Mouse (Mus musculus) NIH3T3 (cell line): ENCODE data around the gene Fam168b.

Experiments
- DNase-seq: peaks from one replicate; pipeline ENCODE4 v3.0.0-alpha.2; 2012; ENCODE audit warnings: low read depth

Gene Fam168b

GRCm38 (mm10) chr1:34850343-34851136, 7.7 kb upstream of the Fam168b start:
- peak; percentile 34 for DNase-seq

DNA sequence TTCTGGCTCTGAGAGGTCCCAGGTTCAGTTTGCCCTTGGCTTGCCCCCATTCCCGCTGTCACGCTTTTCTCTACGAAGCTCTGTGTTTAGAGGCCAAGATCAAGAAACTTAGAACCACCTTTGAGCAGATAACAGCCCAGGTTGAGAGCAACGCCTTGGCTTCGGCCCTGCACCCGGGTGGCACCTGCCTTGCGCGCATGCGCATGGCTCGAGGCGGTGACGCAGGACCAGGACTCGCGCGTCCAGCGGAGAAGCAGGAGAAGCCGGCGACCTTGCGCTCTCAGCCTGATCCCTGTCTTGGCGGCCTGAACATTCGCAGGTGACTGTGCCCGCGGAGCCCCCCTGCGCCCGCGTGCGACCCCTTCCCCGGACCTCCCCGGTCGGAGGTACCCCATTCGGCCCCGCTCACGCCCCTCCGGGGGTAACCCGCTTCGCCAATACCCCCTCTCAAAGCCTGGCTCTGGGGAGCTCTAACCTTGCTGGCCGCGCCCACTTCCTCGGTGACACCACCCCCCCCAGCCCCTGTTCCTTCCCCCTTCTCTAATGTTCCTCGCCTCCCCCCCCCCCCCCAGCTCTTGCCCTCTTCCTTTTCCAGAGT, 7.0 kb upstream of the Fam168b start, which contains the start of gene Plekhb2:
Gene Plekhb2, plus strand, starts transcription at position 232 of the 598 bp plus-strand sequence.
- DNase-seq, result peak; percentile 93

DNA sequence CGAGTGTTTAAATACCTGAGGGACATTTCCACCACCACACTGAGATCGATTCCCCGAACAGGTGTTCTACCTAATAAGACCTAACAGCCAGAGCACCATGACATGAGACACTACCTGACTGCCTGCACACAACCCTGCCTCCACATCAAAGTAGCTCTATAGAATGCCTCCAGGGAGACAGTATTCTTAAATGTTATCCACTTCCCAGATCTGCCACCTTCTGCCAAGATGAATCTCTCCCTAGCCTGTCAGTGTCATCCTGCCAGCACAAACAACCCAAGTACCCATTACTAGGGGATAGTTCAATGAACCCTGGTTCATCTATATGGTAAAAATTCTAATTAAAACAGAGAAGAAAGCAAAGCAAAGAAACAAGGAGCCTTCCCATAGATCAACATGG, 4.2 kb upstream of the Fam168b start:
- DNase-seq, result no peak

DNA sequence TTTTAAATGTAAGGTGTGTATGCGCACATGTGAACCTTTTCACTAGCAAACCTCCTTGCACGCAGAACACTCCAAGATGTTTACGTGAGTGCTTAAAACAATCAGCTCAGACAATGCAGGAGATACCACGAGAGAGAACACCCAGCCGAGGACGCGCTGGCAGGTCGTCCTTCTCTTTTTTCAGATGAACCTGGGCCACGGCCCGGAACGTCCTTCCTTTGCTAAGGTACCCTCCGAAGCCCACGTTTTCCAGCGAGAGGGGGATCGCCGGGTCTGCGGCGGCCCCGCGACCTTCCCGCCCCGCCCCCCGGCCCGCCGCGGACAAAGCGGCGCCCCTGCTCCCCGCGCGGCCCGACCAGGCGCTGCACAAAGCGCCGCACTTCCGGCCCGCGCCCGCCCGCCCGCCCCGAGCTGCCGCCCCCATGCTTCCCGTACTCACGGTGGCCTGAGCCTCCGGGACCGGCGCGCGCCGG, 440 bp downstream of the Fam168b start:
- peak; percentile 80 for DNase-seq

- DNase-seq, result peak; percentile 20
These were observed 1.0 kb downstream of the Fam168b start for GRCm38 (mm10) chr1:34841709-34842388.

DNA sequence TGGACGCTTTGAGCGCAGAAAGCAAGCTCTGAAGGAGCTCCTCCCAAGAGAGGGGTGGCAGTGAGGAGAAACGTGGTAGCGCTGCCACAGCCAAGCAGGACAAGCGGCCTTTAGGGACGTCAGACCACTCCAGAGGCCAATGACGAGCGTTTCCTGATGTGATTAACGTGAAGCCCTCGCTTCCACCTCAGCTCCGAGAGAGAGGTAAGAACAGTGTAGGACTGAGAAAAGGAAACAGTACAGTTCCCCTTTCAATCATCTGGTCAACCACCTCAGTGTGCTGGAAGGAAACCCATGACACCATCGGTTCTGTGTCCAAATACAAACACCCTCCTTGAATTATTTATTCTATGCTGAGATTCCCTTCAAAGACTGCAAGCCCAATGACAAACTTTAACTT, 3.6 kb downstream of the Fam168b start:
- DNase-seq, result no peak

DNA sequence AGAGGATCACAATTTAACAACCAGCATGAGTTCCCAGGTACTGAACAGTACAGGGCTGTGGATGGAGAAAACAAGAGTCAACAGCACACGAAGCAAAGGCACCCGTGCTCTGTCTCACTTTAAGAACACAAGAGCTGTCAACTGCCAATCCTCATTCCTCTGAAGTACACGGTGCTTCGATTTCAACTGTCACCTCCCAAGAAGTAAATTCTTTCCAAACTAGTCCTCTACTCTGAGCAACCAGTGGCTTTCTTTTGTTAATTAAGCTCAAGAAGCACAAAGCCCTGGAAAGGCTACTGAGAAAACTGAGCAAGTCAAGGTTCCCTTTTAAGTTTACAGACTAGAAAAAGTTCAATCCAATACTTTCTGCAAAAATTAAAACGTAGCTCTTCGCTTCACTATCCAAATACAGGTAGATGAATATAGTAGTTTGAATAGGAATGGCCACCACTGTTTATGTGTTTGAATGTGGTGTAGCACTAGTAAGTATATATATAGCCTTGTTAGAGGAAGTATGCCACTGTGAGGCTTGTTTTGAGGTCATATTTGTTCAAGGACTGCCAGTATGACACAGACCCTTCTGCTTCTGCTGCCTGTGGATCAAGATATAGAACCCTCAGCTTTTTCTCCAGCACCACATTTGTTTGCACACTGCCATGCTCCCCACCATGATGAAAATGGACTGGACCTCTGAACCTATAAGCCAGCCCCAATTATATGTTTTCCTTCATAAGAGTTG, 4.7 kb downstream of the Fam168b start:
- DNase-seq, result no peak

DNA sequence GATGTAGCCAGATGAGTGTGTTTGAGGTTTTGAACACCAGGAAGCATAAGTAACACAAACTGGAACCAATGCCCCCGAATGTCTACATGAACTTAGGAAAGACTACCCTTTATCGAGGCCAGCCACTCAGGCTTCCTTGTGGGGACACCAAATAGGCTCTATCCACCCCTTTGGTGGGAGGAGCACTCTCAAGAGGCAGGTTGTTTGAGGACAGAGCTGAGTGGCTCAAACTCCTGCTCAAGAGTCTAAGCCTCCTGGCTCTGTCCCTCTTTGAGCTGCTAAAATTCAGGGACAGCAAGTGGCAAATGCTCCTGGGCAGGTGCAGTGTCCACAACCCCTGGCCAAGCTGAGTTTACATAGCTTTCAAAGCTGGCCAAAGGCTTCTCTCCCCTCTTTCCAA, 8.0 kb downstream of the Fam168b start:
- DNase-seq, result no peak

DNA sequence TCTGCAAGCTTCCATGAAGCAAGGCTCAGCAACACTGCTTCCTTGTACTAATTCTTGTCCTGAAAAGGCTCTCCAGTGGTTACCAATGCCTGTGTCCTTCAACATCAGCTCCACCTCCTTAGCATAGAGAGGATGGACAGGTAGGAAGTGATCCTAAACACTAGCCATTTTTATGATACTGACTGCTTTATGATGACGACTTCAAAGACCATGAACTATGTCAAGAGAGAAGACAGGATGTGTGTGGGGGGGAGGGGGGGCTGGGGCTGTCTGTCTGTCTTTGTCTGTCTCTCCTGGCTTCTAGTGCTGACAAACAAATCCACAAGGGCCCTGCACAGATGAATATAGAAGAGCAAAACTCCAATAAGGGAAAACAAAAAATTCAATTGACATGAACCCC, 11.5 kb downstream of the Fam168b start:
- no peak for DNase-seq

GRCm38 (mm10) chr1:34830934-34831333, 11.9 kb downstream of the Fam168b start:
- DNase-seq, result no peak

GRCm38 (mm10) chr1:34828528-34829294, 14.2 kb downstream of the Fam168b start:
- no peak for DNase-seq

- DNase-seq, result no peak
These were observed 15.0 kb downstream of the Fam168b start for GRCm38 (mm10) chr1:34827900-34828299.

DNA sequence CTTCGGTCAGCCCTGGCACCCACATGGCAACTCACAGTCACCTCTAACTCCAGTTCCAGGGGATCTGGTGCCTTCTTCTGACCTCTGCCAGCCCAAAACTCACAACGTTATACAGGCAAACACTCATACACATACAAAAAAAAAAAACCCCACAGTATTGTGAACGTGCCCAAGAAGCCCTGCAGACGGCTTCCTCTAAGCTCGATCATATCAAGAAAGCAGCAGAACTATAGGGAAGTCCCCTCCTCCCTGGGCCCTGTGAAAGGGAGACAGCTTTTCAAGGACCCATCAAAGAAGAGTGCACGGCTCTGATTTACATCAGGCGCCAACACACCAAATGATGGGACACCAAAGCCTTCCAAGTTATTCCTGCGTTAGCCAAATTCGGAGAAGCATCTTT, 17.0 kb downstream of the Fam168b start:
- DNase-seq, result no peak

- DNase-seq, result no peak
These were observed 18.7 kb downstream of the Fam168b start for GRCm38 (mm10) chr1:34824208-34824607.

DNA sequence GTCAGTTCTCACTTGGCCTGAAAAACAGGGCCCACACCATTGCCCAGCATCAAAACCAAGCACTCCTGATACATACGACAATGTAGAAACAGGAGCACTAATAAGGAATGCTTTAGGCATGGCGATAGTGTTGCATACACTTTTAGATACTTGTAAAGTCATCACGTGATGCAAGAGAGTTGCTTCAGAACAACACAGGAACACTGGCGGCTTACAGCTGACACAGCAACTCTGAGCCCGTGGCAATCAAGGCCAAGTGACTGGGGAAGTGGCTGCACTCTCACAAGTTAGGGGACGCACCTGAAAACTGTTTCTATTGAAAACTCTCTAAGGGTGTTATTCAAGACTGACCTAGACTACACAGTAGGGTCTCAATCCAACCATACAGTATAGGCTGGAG, 19.5 kb downstream of the Fam168b start:
- no peak for DNase-seq

- DNase-seq, result no peak
These were observed 20.1 kb downstream of the Fam168b start for GRCm38 (mm10) chr1:34822746-34823145.

DNA sequence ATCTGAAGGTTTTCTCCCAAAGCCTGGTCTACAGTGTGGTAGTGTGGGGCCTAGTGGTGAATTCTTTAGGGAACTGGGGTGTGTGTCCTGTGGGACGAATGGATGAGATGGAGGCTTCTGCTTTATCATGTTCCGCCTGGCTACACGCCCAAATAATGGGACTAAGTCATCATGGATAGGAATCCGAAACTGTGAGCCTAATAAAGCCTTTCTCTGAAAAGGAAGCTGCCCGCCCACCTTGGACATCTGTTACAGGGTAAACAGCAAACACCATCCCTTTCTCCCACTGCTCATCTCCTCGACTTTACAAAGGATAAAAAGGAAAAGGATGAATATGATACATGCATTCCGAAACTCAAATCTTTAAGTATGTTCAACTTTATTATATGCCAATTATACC, 20.9 kb downstream of the Fam168b start:
- no peak for DNase-seq

- no peak for DNase-seq
These were observed 21.5 kb downstream of the Fam168b start for GRCm38 (mm10) chr1:34821411-34821810.

GRCm38 (mm10) chr1:34819225-34819910, 23.5 kb downstream of the Fam168b start:
- DNase-seq, result no peak

DNA sequence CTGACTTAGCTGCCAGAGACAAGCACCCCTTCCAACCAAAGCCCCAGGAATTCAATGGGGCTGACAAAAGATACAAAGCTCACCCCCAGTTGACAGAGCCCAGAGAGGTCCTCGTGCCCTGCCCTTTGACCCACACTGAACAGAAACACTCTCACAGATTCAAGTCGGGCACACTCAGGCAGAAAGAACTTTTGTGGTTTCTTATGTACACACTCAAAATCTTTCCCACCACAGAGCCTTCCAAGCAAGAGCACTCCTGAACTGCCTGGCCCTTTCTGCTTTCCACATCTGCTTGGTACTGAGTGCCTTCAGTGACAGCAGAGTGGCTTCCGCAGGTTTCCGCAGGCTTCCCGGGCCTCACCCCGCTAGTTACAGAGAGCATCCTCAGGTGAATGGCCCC, 27.0 kb downstream of the Fam168b start:
- no peak for DNase-seq
